Mouse (Mus musculus) kidney, adult 2 months (tissue): ENCODE measurements around the gene Txndc8.

ENCODE experiments used
- CTCF ChIP-seq: fragments of 200-500 bp; conservative IDR thresholded peaks from 2 replicates; pipeline ENCODE4 v1.5.1; 2011; ENCODE audit warnings: low read depth, mild to moderate bottlenecking, control low read depth, low read length, moderate library complexity, mixed read lengths; ENCODE audit not compliant: insufficient read depth, insufficient read length
- POLR2A ChIP-seq: fragments of 200-500 bp; IDR thresholded peaks from one replicate; pipeline ENCODE4 v1.6.1; 2011; ENCODE audit warnings: low read depth, low read length, control low read depth

GRCm38 (mm10) chr4:58055653-58056052, 46.7 kb upstream of the Txndc8 start:
- TF ChIP-seq CTCF (no peak), POLR2A (no peak)
